Mouse (Mus musculus): Measurements from ENCODE around the gene Dpy19l1. TPM values are rescaled to one million over a fixed set of nuclear protein-coding genes. Genes with fewer than 3 reads are reported as not detected.

Dpy19l1 gene
- total and polyA plus RNA-seq, 3 experiments, result 21.2 to 44.1 (median 26.3) TPM

- H3K4me3 ChIP-seq (replicated peaks in 1 of 3; ENCODE audit: low read depth in 2 of 3, low read length in 2 of 3, poor library complexity in 1 of 3), result no peak overlapping the region
- H3K79me2 ChIP-seq (replicated peaks; ENCODE audit: control insufficient read depth, extremely low read depth, insufficient read depth, poor library complexity, severe bottlenecking), result no peaks in the 10 kb centered on the region
- peaks cover 0 to 54% of the 10 kb centered on the region in 2 experiments for H3K36me3 ChIP-seq (replicated peaks in 1 of 2; ENCODE audit: control insufficient read depth in 1 of 2, insufficient read depth in 1 of 2, low read length in 1 of 2)
- in situ Hi-C loops (cut with MboI; ENCODE audit: low pct_ligation_motif_present, low pct_unique_long_range_greater_than_20kb, low sequenced_read_pairs) (no loop called here), dilution Hi-C loops (cut with MboI; ENCODE audit: extremely low pct_ligation_motif_present, extremely low pct_unique_long_range_greater_than_20kb, low sequenced_read_pairs) (no loop called here)
- H3K27me3 ChIP-seq (replicated peaks), result no peaks in the 10 kb centered on the region
- DNase-seq (ENCODE audit: extremely low read depth), result no peak
- TF ChIP-seq ZNF384 (IDR thresholded peaks at IDR 0.05; ENCODE audit: low read depth, low read length) (no peak), POLR2A (IDR thresholded peaks at IDR 0.05; ENCODE audit: low read depth, low read length) (no peak), MAZ (IDR thresholded peaks at IDR 0.05; ENCODE audit: low read depth, low read length) (no peak), RAD21 (IDR thresholded peaks at IDR 0.05; ENCODE audit: low read depth, low read length) (no peak), KAT2A (IDR thresholded peaks at IDR 0.05; ENCODE audit: insufficient replicate concordance, low read length) (no peak), MXI1 (IDR thresholded peaks at IDR 0.05; ENCODE audit: low read depth, low read length) (no peak), GABPA (IDR thresholded peaks at IDR 0.05; ENCODE audit: insufficient replicate concordance, low read depth, low read length) (no peak), ZC3H11A (IDR thresholded peaks at IDR 0.05; ENCODE audit: low read depth, low read length) (no peak), SIN3A (IDR thresholded peaks at IDR 0.05; ENCODE audit: low read length) (no peak), RCOR1 (conservative IDR thresholded peaks at IDR 0.05; ENCODE audit: low read depth, low read length) (no peak)
- no peak overlapping the region for H3K4me2 ChIP-seq (ENCODE audit: insufficient read depth, low read depth, poor library complexity, severe bottlenecking)
- no peak overlapping the region for H3K9ac ChIP-seq (ENCODE audit: insufficient read depth, low read depth)
- H3K27ac ChIP-seq (ENCODE audit: insufficient read depth, low read depth), result no peak overlapping the region
- peaks cover 0 to 9% of the 10 kb centered on the region in 2 experiments; a peak in 1 of 4 replicates for H3K4me1 ChIP-seq (ENCODE audit: control insufficient read depth in 1 of 2, insufficient read depth in 2 of 2)
- H3K9me3 ChIP-seq (replicated peaks; ENCODE audit: low read length), result no peaks in the 10 kb centered on the region
Measured at GRCm38 (mm10) chr9:24467186-24467585, 35.8 kb downstream of the Dpy19l1 start.

GRCm38 (mm10) chr9:24466649-24467048 lies 36.3 kb downstream of the Dpy19l1 start:
- Histone ChIP-seq H3K4me3 (replicated peaks in 1 of 3; ENCODE audit: low read depth in 2 of 3, low read length in 2 of 3, poor library complexity in 1 of 3) (no peak overlapping the region), H3K4me2 (ENCODE audit: insufficient read depth, low read depth, poor library complexity, severe bottlenecking) (no peak overlapping the region), H3K9me3 (replicated peaks; ENCODE audit: low read length) (no peaks in the 10 kb centered on the region), H3K9ac (ENCODE audit: insufficient read depth, low read depth) (no peak overlapping the region), H3K27ac (ENCODE audit: insufficient read depth, low read depth) (no peak overlapping the region), H3K27me3 (replicated peaks) (no peaks in the 10 kb centered on the region), H3K36me3 (replicated peaks in 1 of 2; ENCODE audit: control insufficient read depth in 1 of 2, insufficient read depth in 1 of 2, low read length in 1 of 2) (peaks cover 0 to 56% of the 10 kb centered on the region in 2 experiments), H3K79me2 (replicated peaks; ENCODE audit: control insufficient read depth, extremely low read depth, insufficient read depth, poor library complexity, severe bottlenecking) (no peaks in the 10 kb centered on the region), H3K4me1 (ENCODE audit: control insufficient read depth in 1 of 2, insufficient read depth in 2 of 2) (peaks cover 0 to 9% of the 10 kb centered on the region in 2 experiments; a peak in 1 of 4 replicates)
- in situ Hi-C loops (cut with MboI; ENCODE audit: low pct_ligation_motif_present, low pct_unique_long_range_greater_than_20kb, low sequenced_read_pairs) (no loop called here), dilution Hi-C loops (cut with MboI; ENCODE audit: extremely low pct_ligation_motif_present, extremely low pct_unique_long_range_greater_than_20kb, low sequenced_read_pairs) (no loop called here)
- DNase-seq (ENCODE audit: extremely low read depth), result no peak
- no peak for TF ChIP-seq USF2 (conservative IDR thresholded peaks at IDR 0.05; ENCODE audit: low read depth, low read length)
- TF ChIP-seq CHD2 (IDR thresholded peaks at IDR 0.05; ENCODE audit: low read length), result no peak
- TF ChIP-seq MYC (IDR thresholded peaks at IDR 0.05; ENCODE audit: low read depth, low read length), result no peak
- no peak for TF ChIP-seq ZMIZ1 (IDR thresholded peaks at IDR 0.05; ENCODE audit: low read depth, low read length)
- no peak for TF ChIP-seq ZC3H11A (IDR thresholded peaks at IDR 0.05; ENCODE audit: low read depth, low read length)
- TF ChIP-seq E2F4 (IDR thresholded peaks at IDR 0.05; ENCODE audit: insufficient replicate concordance, low read depth, low read length), result no peak
- no peak for TF ChIP-seq RCOR1 (conservative IDR thresholded peaks at IDR 0.05; ENCODE audit: low read depth, low read length)
- no peak for TF ChIP-seq ETS1 (conservative IDR thresholded peaks at IDR 0.05; ENCODE audit: low read depth, low read length)
- TF ChIP-seq MAX (IDR thresholded peaks at IDR 0.05; ENCODE audit: low read length), result no peak
- no peak for TF ChIP-seq RAD21 (IDR thresholded peaks at IDR 0.05; ENCODE audit: low read depth, low read length)
